Mouse (Mus musculus) heart, embryonic 14.5 days (tissue): ENCODE results near the gene Naa15. TPM values are rescaled to one million over a fixed set of nuclear protein-coding genes. Genes with fewer than 3 reads are reported as not detected.
"Not testable (repeated sequence)": the region's sequence is repeated elsewhere in the genome, so short reads cannot be mapped to it uniquely, and the experiment has no call there.

ENCODE experiments used
- ATAC-seq: fragments of 200-750 bp; cut with Nextera tagmentation; 2 replicates; pipeline ENCODE4 v1.8.0; 2017; ENCODE audit warnings: low read depth, moderate TSS enrichment; ENCODE audit not compliant: insufficient number of reproducible peaks, insufficient read depth, low FRiP score
- H3K27ac ChIP-seq, 2 experiments: fragments of 200-500 bp in 1 of 2; fragments of 300-500 bp in 1 of 2; sonication (generic) in 1 of 2; replicated peaks in 1 of 2; 2 replicates each; pipeline ENCODE4 v1.5.1; 2012 to 2014; ENCODE audit warnings: low read depth in 2 of 2, low read length in 2 of 2, control low read depth in 1 of 2, mild to moderate bottlenecking in 1 of 2, mixed read lengths in 1 of 2; ENCODE audit not compliant: control insufficient read depth in 1 of 2, insufficient read depth in 1 of 2
- H3K27me3 ChIP-seq: fragments of 300-500 bp; sonication (generic); 2 replicates; pipeline ENCODE4 v1.6.1; 2014; ENCODE audit warnings: mild to moderate bottlenecking, low read length, control low read depth; ENCODE audit not compliant: control insufficient read depth, insufficient read depth
- H3K36me3 ChIP-seq: fragments of 300-500 bp; sonication (generic); 2 replicates; pipeline ENCODE4 v1.6.1; 2014; ENCODE audit warnings: mild to moderate bottlenecking, control low read depth, low read length, mixed read lengths; ENCODE audit not compliant: control insufficient read depth, insufficient read depth
- H3K4me1 ChIP-seq, 2 experiments: fragments of 200-500 bp in 1 of 2; fragments of 300-500 bp in 1 of 2; sonication (generic) in 1 of 2; 2 replicates each; pipeline ENCODE4 v1.6.1; 2012 to 2014; ENCODE audit warnings: low read length in 2 of 2, control low read depth in 1 of 2, mixed read lengths in 1 of 2; ENCODE audit not compliant: control insufficient read depth in 2 of 2, insufficient read depth in 2 of 2
- H3K4me2 ChIP-seq: fragments of 300-500 bp; sonication (generic); 2 replicates; pipeline ENCODE4 v1.6.1; 2014; ENCODE audit warnings: mild to moderate bottlenecking, low read length
- H3K4me3 ChIP-seq, 2 experiments: fragments of 200-500 bp in 1 of 2; fragments of 300-500 bp in 1 of 2; sonication (generic) in 1 of 2; 2 replicates each; pipeline ENCODE4 v1.5.1; 2012 to 2014; ENCODE audit warnings: low read length in 2 of 2, mild to moderate bottlenecking in 2 of 2, control low read depth in 1 of 2, low read depth in 1 of 2, moderate library complexity in 1 of 2; ENCODE audit not compliant: control insufficient read depth in 1 of 2, insufficient read depth in 1 of 2
- H3K9ac ChIP-seq: fragments of 300-500 bp; sonication (generic); 2 replicates; pipeline ENCODE4 v1.6.1; 2014; ENCODE audit warnings: mild to moderate bottlenecking, low read length
- H3K9me3 ChIP-seq: fragments of 300-500 bp; sonication (generic); 2 replicates; pipeline ENCODE4 v1.6.1; 2016; ENCODE audit warnings: low read length, control low read depth; ENCODE audit not compliant: control insufficient read depth
- WGBS: fragments of 180-500 bp; shearing (Covaris S2); extraction: QIAGEN DNeasy Blood & Tissue Kit; methylation state at CpG from one replicate; pipeline ENCODE4 v1.1.7; 2014; 5-methylcytosine and 5-hydroxymethylcytosine counted together
- polyA plus RNA-seq: library from polyadenylated mRNA; unstranded; fragments of >200 nt; fragmentation: Nextera tagmentation; extraction: Ambion mirVana; gene quantifications from 2 replicates; pipeline ENCODE4 v1.2.1, GENCODE M21; 2014

The Naa15 gene
- polyA plus RNA-seq, 1 experiment from 2014 or later: 28.9 TPM

DNA sequence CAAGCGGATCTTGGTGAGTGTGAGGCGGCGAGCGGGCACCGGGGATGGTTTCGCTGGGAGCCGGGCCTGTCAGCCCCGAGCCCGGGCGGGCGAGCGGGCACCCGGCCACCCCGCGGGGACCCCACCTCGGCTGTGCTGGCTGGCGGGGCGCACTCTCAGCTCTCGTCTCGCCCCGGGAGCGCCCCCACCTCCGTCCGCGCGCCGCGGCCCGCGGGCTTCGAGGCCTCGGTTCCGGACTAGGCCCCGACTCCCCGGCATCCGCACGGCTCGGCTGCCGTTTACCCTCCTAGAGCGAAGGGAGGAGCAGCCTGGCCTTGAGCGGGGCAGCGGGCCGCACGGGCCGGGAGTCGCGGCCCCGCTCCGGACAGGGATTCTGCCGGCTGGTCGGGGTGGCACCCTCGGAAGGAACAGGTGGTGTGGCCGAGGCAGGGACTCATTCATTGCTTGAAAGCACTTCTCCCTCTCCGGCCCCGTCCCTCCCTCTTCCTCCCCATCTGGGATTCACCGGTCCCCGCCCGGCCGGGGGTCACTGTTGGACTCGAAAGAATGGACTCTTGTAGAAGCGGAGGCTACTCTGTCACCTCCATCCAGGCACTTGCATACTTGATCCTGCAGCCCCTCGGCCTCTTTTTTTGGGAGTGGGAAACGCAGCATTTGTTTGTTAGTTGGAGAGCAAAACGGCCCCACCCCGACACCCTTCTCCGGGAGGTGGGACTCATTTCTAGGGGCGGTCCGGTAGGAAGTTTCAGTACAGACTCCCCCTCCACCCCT is 1.6 kb downstream of the Naa15 start:
- peak overlapping the region; percentile 98 for H3K9ac ChIP-seq
- no peaks in the 10 kb centered on the region for H3K27me3 ChIP-seq
- peaks cover 0 to 16% of the 10 kb centered on the region in 2 experiments; a peak in 2 of 4 replicates for H3K4me1 ChIP-seq
- peak overlapping the region; percentile 87 to 95 for H3K27ac ChIP-seq
- peak; percentile 60 for ATAC-seq
- under 1% methylated on average over 59 of the region's 68 CpGs for WGBS
- peak overlapping the region; percentile 75 for H3K4me2 ChIP-seq
- peak overlapping the region; percentile 93 to 99 for H3K4me3 ChIP-seq
- H3K36me3 ChIP-seq: no peaks in the 10 kb centered on the region
- H3K9me3 ChIP-seq: no peaks in the 10 kb centered on the region

DNA sequence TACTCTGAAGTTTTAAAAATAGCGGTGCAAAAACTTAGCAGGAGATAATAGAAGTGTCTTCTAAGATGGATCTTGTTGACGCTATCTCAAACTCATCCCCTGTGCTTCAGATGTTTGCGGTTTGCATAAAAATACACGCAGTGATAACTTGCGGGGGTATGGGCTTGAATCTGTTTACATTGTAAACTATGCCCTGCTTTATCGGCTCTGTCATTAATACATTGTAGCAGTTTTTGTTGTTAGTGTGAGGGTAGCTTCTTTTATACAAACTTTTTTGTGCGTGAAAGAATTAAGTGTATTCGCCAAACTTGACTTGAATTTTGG is 2.1 kb downstream of the Naa15 start:
- WGBS: 10% methylated on average over 8 of the region's 8 CpGs
- H3K27ac ChIP-seq: peak overlapping the region; percentile 87 to 95
- peak overlapping the region; percentile 93 to 99 for H3K4me3 ChIP-seq
- H3K4me1 ChIP-seq: peaks cover 0 to 16% of the 10 kb centered on the region in 2 experiments; a peak in 2 of 4 replicates
- no peaks in the 10 kb centered on the region for H3K36me3 ChIP-seq
- no peak for ATAC-seq
- peak overlapping the region; percentile 75 for H3K4me2 ChIP-seq
- no peaks in the 10 kb centered on the region for H3K9me3 ChIP-seq
- H3K27me3 ChIP-seq: no peaks in the 10 kb centered on the region
- peak overlapping the region; percentile 98 for H3K9ac ChIP-seq

DNA sequence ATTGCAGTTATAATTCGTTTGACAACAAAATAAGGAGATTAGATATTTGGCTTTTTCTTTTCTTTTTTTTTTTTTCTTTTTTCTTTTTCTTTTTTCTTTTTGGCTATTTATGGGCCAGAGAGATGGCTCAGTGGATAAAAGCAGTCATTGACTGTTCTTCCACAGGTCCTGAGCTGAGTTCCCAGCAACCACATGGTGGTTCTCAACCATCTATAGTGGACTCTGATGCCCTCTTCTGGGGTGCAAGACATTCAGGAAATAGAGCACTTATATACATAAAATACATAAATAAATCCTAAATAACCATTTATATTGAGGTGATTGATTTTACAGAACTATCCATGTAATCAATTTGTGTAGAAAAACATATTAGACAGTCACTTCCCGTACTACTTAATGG is 2.5 kb downstream of the Naa15 start:
- ATAC-seq: no peak
- H3K27me3 ChIP-seq: no peaks in the 10 kb centered on the region
- peak overlapping the region; percentile 75 for H3K4me2 ChIP-seq
- peak overlapping the region in 1 of 2 experiments; percentile 99; a peak in 3 of 4 replicates for H3K4me3 ChIP-seq
- 53% methylated on average over 2 of the region's 2 CpGs for WGBS
- H3K4me1 ChIP-seq: peaks cover 0 to 16% of the 10 kb centered on the region in 2 experiments; a peak in 2 of 4 replicates
- H3K9me3 ChIP-seq: no peaks in the 10 kb centered on the region
- H3K36me3 ChIP-seq: no peaks in the 10 kb centered on the region
- peak overlapping the region; percentile 98; the same call in 1 of the 2 replicates for H3K9ac ChIP-seq
- H3K27ac ChIP-seq: no peak overlapping the region

DNA sequence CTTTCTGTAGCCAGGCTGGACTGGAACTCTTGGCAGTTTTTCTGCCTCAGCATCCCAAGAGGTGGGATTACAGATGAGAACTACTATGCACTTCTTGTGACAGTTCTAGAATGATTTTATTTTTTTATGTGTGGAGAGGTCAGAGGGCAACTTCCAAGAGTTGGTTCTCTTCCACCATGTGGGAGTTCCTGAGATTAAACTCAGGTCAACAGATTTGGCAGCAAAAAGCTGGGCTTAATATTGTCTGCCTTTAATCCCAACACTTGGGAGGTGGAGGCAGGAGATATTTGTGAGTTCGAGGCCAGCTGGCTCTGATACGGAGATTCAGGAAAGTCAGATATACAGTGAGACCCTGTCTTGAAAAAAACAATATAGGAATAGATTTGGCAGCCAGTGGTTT is 3.0 kb downstream of the Naa15 start:
- no peaks in the 10 kb centered on the region for H3K36me3 ChIP-seq
- no peak overlapping the region for H3K27ac ChIP-seq
- no peak overlapping the region for H3K9ac ChIP-seq
- H3K4me3 ChIP-seq: peak overlapping the region in 1 of 2 experiments; percentile 99; a peak in 1 of 4 replicates
- H3K27me3 ChIP-seq: no peaks in the 10 kb centered on the region
- ATAC-seq: no peak
- 52% methylated on average over 2 of the region's 2 CpGs for WGBS
- no peaks in the 10 kb centered on the region for H3K9me3 ChIP-seq
- peaks cover 0 to 16% of the 10 kb centered on the region in 2 experiments; a peak in 2 of 4 replicates for H3K4me1 ChIP-seq
- H3K4me2 ChIP-seq: peak overlapping the region; percentile 75

DNA sequence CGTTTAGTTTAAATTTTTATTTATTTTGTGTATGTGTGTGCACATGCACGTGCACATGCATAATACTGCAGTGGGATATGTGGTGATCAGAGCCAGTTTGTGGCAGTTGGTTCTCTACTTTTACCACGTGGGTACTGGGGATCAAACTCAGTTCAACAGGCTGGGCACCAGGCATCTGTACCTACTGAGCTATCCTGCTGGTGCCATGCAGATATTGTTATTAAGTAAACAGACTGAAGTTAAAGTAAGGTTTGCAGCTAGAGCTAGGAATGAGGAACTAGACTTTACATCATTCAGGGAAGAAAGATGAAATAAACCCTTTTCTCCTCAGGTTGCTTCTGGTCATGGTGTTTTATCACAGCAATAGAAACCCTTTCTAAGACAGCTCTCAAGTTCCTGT is 7.0 kb downstream of the Naa15 start:
- Histone ChIP-seq H3K9ac (no peak overlapping the region), H3K27me3 (no peaks in the 10 kb centered on the region), H3K36me3 (0 out of 2 replicates have a peak, but pooled peaks cover 4% of the 10 kb centered on the region), H3K4me3 (no peak overlapping the region), H3K4me2 (no peak overlapping the region), H3K9me3 (no peaks in the 10 kb centered on the region), H3K27ac (no peak overlapping the region), H3K4me1 (peaks cover 0 to 9% of the 10 kb centered on the region in 2 experiments; a peak in 2 of 4 replicates)
- ATAC-seq: no peak
- WGBS: 76% methylated on average over 3 of the region's 3 CpGs

DNA sequence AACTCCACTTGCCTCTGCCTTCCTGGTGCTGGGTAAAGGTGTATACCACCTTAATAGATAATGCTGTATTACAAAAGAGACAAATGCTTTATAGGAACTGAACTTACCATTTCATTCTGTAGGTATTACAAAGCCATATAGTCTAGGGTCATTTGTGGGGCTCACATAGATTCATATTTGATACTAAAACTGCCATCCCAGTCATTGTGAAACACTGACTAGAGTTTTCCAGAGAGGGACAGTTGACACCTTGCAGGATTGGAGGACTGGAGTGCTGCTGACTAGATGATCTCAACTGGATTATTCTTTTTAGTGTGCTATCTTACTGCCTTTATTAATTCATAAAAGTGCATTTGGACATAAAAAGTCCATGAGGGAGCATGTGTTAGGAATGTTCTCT is 10.4 kb downstream of the Naa15 start:
- Histone ChIP-seq H3K27ac (no peak overlapping the region), H3K9me3 (no peaks in the 10 kb centered on the region), H3K36me3 (0 out of 2 replicates have a peak, but pooled peaks cover 4% of the 10 kb centered on the region), H3K27me3 (no peaks in the 10 kb centered on the region), H3K9ac (no peak overlapping the region), H3K4me2 (no peak overlapping the region), H3K4me3 (no peak overlapping the region), H3K4me1 (no peaks in the 10 kb centered on the region)
- ATAC-seq: no peak

DNA sequence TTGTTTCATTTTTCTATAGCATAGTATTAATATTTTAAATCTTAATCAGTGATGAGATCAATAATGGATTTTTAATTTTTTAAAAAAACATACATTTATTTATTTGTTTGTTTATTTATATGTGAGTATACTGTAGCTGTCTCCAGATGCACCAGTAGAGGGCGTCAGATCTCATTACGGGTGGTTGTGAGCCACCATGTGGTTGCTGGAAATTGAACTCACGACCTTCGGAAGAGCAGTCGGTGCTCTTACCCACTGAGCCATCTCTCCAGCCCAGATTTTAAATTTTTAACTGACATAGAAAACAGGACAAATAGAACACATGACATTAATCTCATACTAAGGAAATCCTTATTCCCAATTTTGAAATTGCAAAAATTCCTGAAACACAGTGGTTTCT is 19.4 kb downstream of the Naa15 start:
- not testable (repeated sequence) for H3K4me3 ChIP-seq, H3K9me3 ChIP-seq, H3K4me1 ChIP-seq, H3K4me2 ChIP-seq, H3K27ac ChIP-seq, H3K9ac ChIP-seq, ATAC-seq, H3K27me3 ChIP-seq
- H3K36me3 ChIP-seq: peaks cover 23% of the 10 kb centered on the region
- WGBS: 86% methylated on average over 5 of the region's 5 CpGs
